Mouse (Mus musculus): Measurements from ENCODE around the gene Cpne7.

DNA sequence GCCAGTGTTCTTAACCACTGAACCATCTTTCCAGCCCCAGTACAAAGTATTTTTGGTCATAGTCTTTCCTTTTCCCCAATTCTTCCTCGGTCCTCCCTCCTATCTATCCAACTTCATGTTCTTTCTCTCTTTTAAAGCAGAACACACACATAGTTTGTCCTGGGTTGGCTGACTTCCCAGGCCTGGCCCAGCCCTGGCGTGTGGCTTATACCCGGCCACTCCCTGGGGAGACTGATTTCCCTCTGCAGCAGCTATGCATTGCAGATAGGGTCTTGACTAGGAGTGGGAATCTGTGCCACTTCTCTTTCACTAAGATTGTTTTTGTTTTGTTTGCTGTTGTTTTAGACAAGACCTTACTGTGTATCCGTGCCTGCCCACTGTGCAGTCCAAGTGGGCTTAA, 46.0 kb upstream of the Cpne7 start:
- TF ChIP-seq USF2 (IDR thresholded peaks at IDR 0.05; ENCODE audit: borderline replicate concordance in 1 of 2, insufficient read depth in 1 of 2, low read depth in 1 of 2, low read length in 2 of 2) (no peak), CHD2 (IDR thresholded peaks at IDR 0.05; ENCODE audit: low read length) (no peak), POLR2A (IDR thresholded peaks at IDR 0.05; ENCODE audit: control insufficient read depth in 1 of 2, insufficient read depth in 1 of 2, low read depth in 1 of 2, low read length in 2 of 2, poor library complexity in 1 of 2) (no peak), CTCF (IDR thresholded peaks at IDR 0.05 in 2 of 3, conservative IDR thresholded peaks at IDR 0.05 in 1 of 3; ENCODE audit: control insufficient read depth in 1 of 3, insufficient read depth in 1 of 3, low read depth in 2 of 3, low read length in 3 of 3, poor library complexity in 1 of 3, severe bottlenecking in 1 of 3) (no peak), SIN3A (IDR thresholded peaks at IDR 0.05; ENCODE audit: low read length) (no peak), GATA1 (IDR thresholded peaks at IDR 0.05; ENCODE audit: low read depth, low read length) (no peak), RAD21 (IDR thresholded peaks at IDR 0.05; ENCODE audit: low read depth, low read length) (no peak), ZC3H11A (IDR thresholded peaks at IDR 0.05; ENCODE audit: low read depth, low read length) (no peak), CHD1 (IDR thresholded peaks at IDR 0.05; ENCODE audit: low read depth, low read length) (no peak)
